Comparison of ENCODE assay signal across 25 mouse cellular contexts in the genomic region with DNA sequence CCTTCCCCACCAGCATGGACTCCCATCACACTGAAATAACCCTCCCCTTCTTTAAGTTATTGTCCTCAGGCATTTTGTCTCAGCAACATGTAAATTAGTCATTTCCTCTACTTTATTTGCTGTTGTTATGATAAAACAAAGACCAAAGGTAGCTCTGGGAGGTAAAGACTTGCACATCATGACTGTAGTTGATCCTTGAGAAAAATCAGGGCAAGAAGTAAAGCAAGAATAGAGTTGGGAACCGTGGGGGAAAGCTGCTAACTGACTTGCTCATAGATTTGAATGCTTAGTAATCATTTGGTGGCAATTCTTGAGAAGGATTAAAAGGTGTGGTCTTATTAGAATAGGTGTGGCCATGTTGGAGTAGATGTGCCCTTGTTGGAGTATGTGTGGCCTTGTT.
"Had no signal": no experiment of that assay in that cellular context is flagged by ENCODE, and none has a peak within 500 bp of the region (broad histone marks: within the 10 kb centered on the region; RNA-seq: fewer than 3 reads in every experiment).

No protein-coding gene starts in this region.

- H3K27ac ChIP-seq: heart, embryonic 10.5 days; hindbrain, embryonic 10.5 days; hindbrain, embryonic 13.5 days; intestine, embryonic 15.5 days; layer of hippocampus, adult 2 months; left cerebral cortex, adult 2 months; limb, embryonic 10.5 days; limb, embryonic 12.5 days; liver, embryonic 14.5 days had no signal

- H3K4me3 ChIP-seq: gastrocnemius, adult 2 months; heart, embryonic 10.5 days; heart, embryonic 12.5 days; hindbrain, embryonic 10.5 days; hindbrain, embryonic 13.5 days; intestine, embryonic 15.5 days; layer of hippocampus, adult 2 months; left cerebral cortex, adult 2 months; limb, embryonic 10.5 days; limb, embryonic 12.5 days had no signal

- ATAC-seq: hindbrain, embryonic 16.5 days; inflammation-experienced regulatory T-cells, adult 6 months; intestine, embryonic 15.5 days; intestine, postnatal 0 days had no signal

- H3K36me3 ChIP-seq: heart, embryonic 10.5 days; heart, embryonic 12.5 days; hindbrain, embryonic 10.5 days; hindbrain, embryonic 13.5 days; intestine, embryonic 15.5 days; limb, embryonic 10.5 days; limb, embryonic 12.5 days had no signal

- H3K9me3 ChIP-seq: heart, embryonic 10.5 days; hindbrain, embryonic 10.5 days; hindbrain, embryonic 13.5 days; intestine, embryonic 15.5 days; limb, embryonic 10.5 days; limb, embryonic 12.5 days had no signal

- DNase-seq: gastrocnemius, adult 2 months; gastrocnemius, postnatal 10 days; gastrocnemius, postnatal 25 days; heart, postnatal 10 days; heart, postnatal 4 days; kidney, adult 18-20 months; kidney, adult 8-10 months; kidney, postnatal 10 days; kidney, postnatal 25 days; kidney, postnatal 4 days; liver had no signal

- H3K4me1 ChIP-seq: hindbrain, embryonic 10.5 days; hindbrain, embryonic 13.5 days; intestine, embryonic 15.5 days had no signal

- H3K9ac ChIP-seq: heart, embryonic 12.5 days; hindbrain, embryonic 13.5 days; intestine, embryonic 15.5 days; limb, embryonic 12.5 days; liver, embryonic 14.5 days had no signal

- H3K4me2 ChIP-seq: heart, embryonic 12.5 days; hindbrain, embryonic 13.5 days; intestine, embryonic 15.5 days; limb, embryonic 12.5 days; liver, embryonic 11.5 days had no signal

- H3K27me3 ChIP-seq: heart, embryonic 12.5 days; hindbrain, embryonic 13.5 days; intestine, embryonic 15.5 days; limb, embryonic 12.5 days had no signal
